Mouse (Mus musculus) embryonic fibroblast, embryonic 13.5 days (primary cell): ENCODE measurements at regions not wholly inside any gene's neighbourhood (a gene's known extent, or its start where the extent isn't known, plus 50 kb on each side); places are given as distances from the start of the nearest gene placed in this dataset.
A peak's percentile ranks its signal among the peaks of the same experiment; 100 is the strongest.

ENCODE experiments used
- H3K27ac ChIP-seq: 2 replicates; pipeline ENCODE4 v1.5.1; 2012; ENCODE audit warnings: low read length, control low read depth, inconsistent platforms; ENCODE audit not compliant: insufficient read depth
- H3K4me1 ChIP-seq: 2 replicates; pipeline ENCODE4 v1.6.1; 2011; ENCODE audit warnings: low read length; ENCODE audit not compliant: control insufficient read depth, insufficient read depth
- H3K4me3 ChIP-seq: 2 replicates; pipeline ENCODE4 v1.5.1; 2011; ENCODE audit warnings: mild to moderate bottlenecking, control low read depth, low read length; ENCODE audit not compliant: insufficient read depth
- CTCF ChIP-seq: IDR thresholded peaks from 2 replicates; pipeline ENCODE4 v1.5.1; 2011; ENCODE audit warnings: mild to moderate bottlenecking, control low read depth, low read length, moderate library complexity, borderline replicate concordance; ENCODE audit not compliant: insufficient read depth
- POLR2A ChIP-seq: IDR thresholded peaks from 2 replicates; pipeline ENCODE4 v1.6.1; 2011; ENCODE audit warnings: low read depth, mild to moderate bottlenecking, control low read depth, low read length, moderate library complexity

- Histone ChIP-seq H3K27ac (no peak overlapping the region), H3K4me1 (no peaks in the 10 kb centered on the region), H3K4me3 (no peak overlapping the region)
- TF ChIP-seq CTCF (peak; percentile 86; the same call in 1 of the 2 replicates), POLR2A (no peak)
These were observed 215.6 kb upstream of the Msx2 start for GRCm38 (mm10) chr13:53688489-53688888.

- TF ChIP-seq POLR2A (no peak), CTCF (no peak)
- Histone ChIP-seq H3K4me1 (no peaks in the 10 kb centered on the region), H3K27ac (no peak overlapping the region), H3K4me3 (no peak overlapping the region)
These were observed 211.6 kb upstream of the Msx2 start for GRCm38 (mm10) chr13:53684498-53684897.

GRCm38 (mm10) chr13:53677187-53677586 is 204.3 kb upstream of the Msx2 start:
- H3K4me3 ChIP-seq: no peak overlapping the region
- no peaks in the 10 kb centered on the region for H3K4me1 ChIP-seq
- H3K27ac ChIP-seq: no peak overlapping the region
- TF ChIP-seq POLR2A: no peak
- TF ChIP-seq CTCF: no peak

- no peak overlapping the region for H3K27ac ChIP-seq
These were observed 197.5 kb upstream of the Msx2 start for GRCm38 (mm10) chr13:53670361-53670760.

GRCm38 (mm10) chr13:53667518-53667917 is 194.6 kb upstream of the Msx2 start:
- no peak for TF ChIP-seq CTCF
- no peak for TF ChIP-seq POLR2A
- H3K27ac ChIP-seq: no peak overlapping the region
- no peak overlapping the region for H3K4me3 ChIP-seq
- no peaks in the 10 kb centered on the region for H3K4me1 ChIP-seq

More at GRCm38 (mm10) chr13:53670361-53670760, 197.5 kb upstream of the Msx2 start:
- Histone ChIP-seq H3K4me3 (no peak overlapping the region), H3K4me1 (no peaks in the 10 kb centered on the region)
- TF ChIP-seq CTCF: no peak
- no peak for TF ChIP-seq POLR2A

- no peak for TF ChIP-seq POLR2A
- no peak for TF ChIP-seq CTCF
- Histone ChIP-seq H3K27ac (no peak overlapping the region), H3K4me3 (no peak overlapping the region), H3K4me1 (no peaks in the 10 kb centered on the region)
These were observed 192.7 kb upstream of the Msx2 start for GRCm38 (mm10) chr13:53665592-53665991.

GRCm38 (mm10) chr13:53664631-53665230 is 191.9 kb upstream of the Msx2 start:
- Histone ChIP-seq H3K4me3 (no peak overlapping the region), H3K27ac (no peak overlapping the region), H3K4me1 (no peaks in the 10 kb centered on the region)
- no peak for TF ChIP-seq POLR2A
- no peak for TF ChIP-seq CTCF

- Histone ChIP-seq H3K4me1 (no peaks in the 10 kb centered on the region), H3K4me3 (no peak overlapping the region), H3K27ac (no peak overlapping the region)
- TF ChIP-seq POLR2A (no peak), CTCF (no peak)
These were observed 180.0 kb upstream of the Msx2 start for GRCm38 (mm10) chr13:53652826-53653225.

- Histone ChIP-seq H3K27ac (no peak overlapping the region), H3K4me3 (no peak overlapping the region)
- TF ChIP-seq POLR2A: no peak
- no peak for TF ChIP-seq CTCF
These were observed 175.5 kb upstream of the Msx2 start for GRCm38 (mm10) chr13:53648353-53648752.

GRCm38 (mm10) chr13:53642557-53642956 is 169.7 kb upstream of the Msx2 start:
- Histone ChIP-seq H3K4me1 (no peaks in the 10 kb centered on the region), H3K4me3 (no peak overlapping the region), H3K27ac (no peak overlapping the region)
- TF ChIP-seq CTCF (no peak), POLR2A (no peak)

More at GRCm38 (mm10) chr13:53648353-53648752, 175.5 kb upstream of the Msx2 start:
- no peaks in the 10 kb centered on the region for H3K4me1 ChIP-seq

GRCm38 (mm10) chr13:53639584-53639983 is 166.7 kb upstream of the Msx2 start:
- Histone ChIP-seq H3K27ac (no peak overlapping the region), H3K4me1 (no peaks in the 10 kb centered on the region), H3K4me3 (no peak overlapping the region)
- no peak for TF ChIP-seq CTCF
- no peak for TF ChIP-seq POLR2A
